In the genomic region with DNA sequence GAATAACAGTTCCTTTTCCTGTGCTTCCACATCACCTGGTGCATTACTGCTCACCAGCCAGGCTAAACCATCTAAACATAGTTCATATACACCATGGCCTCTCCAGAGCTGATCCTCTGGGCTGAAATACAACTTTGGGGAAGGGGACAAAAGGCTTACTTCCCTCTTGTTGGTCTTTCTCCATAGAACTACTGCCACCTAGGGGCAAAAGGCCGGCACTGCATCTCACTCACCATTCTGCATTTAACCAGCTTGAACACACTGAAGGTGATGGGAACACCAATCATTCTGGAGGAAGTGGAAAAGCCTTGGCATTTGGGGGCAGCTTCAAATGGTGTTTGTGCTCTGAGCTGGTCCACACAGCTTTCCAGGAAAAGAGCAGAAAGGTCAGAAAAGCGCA, we compare ENCODE assay signal across 8 mouse cellular contexts. TPM values are rescaled to one million over a fixed set of nuclear protein-coding genes. Genes with fewer than 3 reads are reported as not detected.
DNase-seq lines count a peak whose midpoint lies in the region; ATAC-seq and TF ChIP-seq lines count a peak whose summit lies in the region.

No protein-coding gene starts in this region.

- H3K4me2 ChIP-seq in lung, postnatal 0 days (replicated peaks; ENCODE audit: low read depth, low read length): no peak overlapping the region

- WGBS in bone marrow, adult 2 months: 35% methylated on average over 2 of the region's 2 CpGs
- WGBS in lung, postnatal 0 days: 26% methylated on average over 2 of the region's 2 CpGs

- no peaks in the 10 kb centered on the region for H3K27me3 ChIP-seq in lung, postnatal 0 days (replicated peaks; ENCODE audit: insufficient read depth, low read length)

- peak; percentile 82 for TF ChIP-seq CTCF in bone marrow, adult 2 months (IDR thresholded peaks at IDR 0.05; ENCODE audit: control insufficient read depth, insufficient read depth, low read length)
- TF ChIP-seq CTCF in embryonic fibroblast, embryonic 13.5 days (IDR thresholded peaks at IDR 0.05; ENCODE audit: borderline replicate concordance, insufficient read depth, low read length): peak; percentile 55; the same call in 1 of the 2 replicates
- TF ChIP-seq CTCF in lung, postnatal 0 days (IDR thresholded peaks at IDR 0.05): peak; percentile 97

- 0 out of 2 replicates have a peak, but pooled peaks cover 4% of the 10 kb centered on the region for H3K36me3 ChIP-seq in lung, postnatal 0 days (ENCODE audit: insufficient read depth, low read length)

- DNase-seq in ES-CJ7 (ENCODE audit: low read depth, low spot score): peak; percentile 95
- peak; percentile 88 to 92 for DNase-seq in heart, postnatal 10 days
- peak; percentile 69 to 86 for DNase-seq in layer of hippocampus, adult 8-10 months (ENCODE audit: low spot score in 2 of 2)
- peak; percentile 84 for DNase-seq in lung, postnatal 0 days (ENCODE audit: low spot score)
- DNase-seq in right cerebral cortex, adult 18-20 months: peak; percentile 79
- DNase-seq in urinary bladder, postnatal 14 days (ENCODE audit: low spot score): peak; percentile 83

- no peaks in the 10 kb centered on the region; the same call in 1 of the 2 replicates for H3K4me1 ChIP-seq in bone marrow, adult 2 months (ENCODE audit: control insufficient read depth, insufficient read depth, low read length)
- peaks cover 8% of the 10 kb centered on the region for H3K4me1 ChIP-seq in embryonic fibroblast, embryonic 13.5 days (ENCODE audit: control insufficient read depth, insufficient read depth, low read length)
- H3K4me1 ChIP-seq in lung, postnatal 0 days (ENCODE audit: insufficient read depth, low read depth, low read length): peaks cover 14% of the 10 kb centered on the region; the same call in 1 of the 2 replicates

- no peaks in the 10 kb centered on the region for H3K9me3 ChIP-seq in lung, postnatal 0 days (ENCODE audit: low read length)

- no peak overlapping the region for H3K9ac ChIP-seq in lung, postnatal 0 days (replicated peaks; ENCODE audit: low read depth)

- no peak for ATAC-seq in lung, postnatal 0 days

- no peak overlapping the region for H3K4me3 ChIP-seq in bone marrow, adult 2 months (replicated peaks; ENCODE audit: control insufficient read depth, low read depth, low read length)
- no peak overlapping the region for H3K4me3 ChIP-seq in embryonic fibroblast, embryonic 13.5 days (ENCODE audit: insufficient read depth, low read length)
- no peak overlapping the region for H3K4me3 ChIP-seq in lung, postnatal 0 days (ENCODE audit: low read depth, low read length)

- intact Hi-C loops in heart, postnatal 10 days (cut with DNase I): loop anchor here (2.0 to 5.0 kb wide), 2 partner anchors 70 to 130 kb away; a partner anchor contains a TSS

- TF ChIP-seq EP300 in lung, postnatal 0 days (IDR thresholded peaks at IDR 0.05): no peak

- TF ChIP-seq POLR2A in bone marrow, adult 2 months (IDR thresholded peaks at IDR 0.05; ENCODE audit: borderline replicate concordance, control insufficient read depth, low read depth, low read length): no peak
- no peak for TF ChIP-seq POLR2A in embryonic fibroblast, embryonic 13.5 days (IDR thresholded peaks at IDR 0.05; ENCODE audit: low read depth, low read length)

- H3K27ac ChIP-seq in bone marrow, adult 2 months (ENCODE audit: control insufficient read depth, insufficient read depth, low read depth, low read length, poor library complexity): no peak overlapping the region
- H3K27ac ChIP-seq in embryonic fibroblast, embryonic 13.5 days (ENCODE audit: insufficient read depth, low read length): no peak overlapping the region
- H3K27ac ChIP-seq in lung, postnatal 0 days (ENCODE audit: low read length): no peak overlapping the region

RNA-seq across cellular contexts. Expression of a gene that starts 2.5 kb away (rescaled TPM):
- 8.7 and 17.5 TPM in 2 replicates for polyA plus RNA-seq in bone marrow, adult 2 months (2011; ENCODE audit: insufficient read depth, insufficient read length, low replicate concordance, missing spikeins)
- 11.1 and 13.9 TPM in 2 replicates for polyA plus RNA-seq in embryonic fibroblast, embryonic 13.5 days (2011; ENCODE audit: insufficient read length, low read depth, missing spikeins)
- 1 to 10 TPM; 4.9 to 6.3 TPM for total RNA-seq in heart, postnatal 10 days (2021)
- total RNA-seq in layer of hippocampus, adult 8-10 months (2022): 10 to 100 TPM; 21.2 to 31.6 (median 24.3) TPM
- 4.3 and 4.9 TPM in 2 replicates for polyA plus RNA-seq in lung, postnatal 0 days (2015; fragmentation: Nextera tagmentation; extraction: Ambion mirVana)

RNA-seq across cellular contexts. Expression of a gene that starts 2.7 kb away (rescaled TPM):
- polyA plus RNA-seq in bone marrow, adult 2 months (2011; ENCODE audit: insufficient read depth, insufficient read length, low replicate concordance, missing spikeins): 21.7 and 28.5 TPM in 2 replicates
- 81.5 and 86.0 TPM in 2 replicates for polyA plus RNA-seq in embryonic fibroblast, embryonic 13.5 days (2011; ENCODE audit: insufficient read length, low read depth, missing spikeins)
- total RNA-seq in heart, postnatal 10 days (2021): 10 to 100 TPM; 71.1 to 83.2 TPM
- total RNA-seq in layer of hippocampus, adult 8-10 months (2022): 10 to 100 TPM; 69.3 to 80.9 (median 76.7) TPM
- polyA plus RNA-seq in lung, postnatal 0 days (2015; fragmentation: Nextera tagmentation; extraction: Ambion mirVana): 90.9 and 110 TPM in 2 replicates

RNA-seq across cellular contexts. Expression of a gene that starts 46.8 kb away (rescaled TPM):
- polyA plus RNA-seq in bone marrow, adult 2 months (2011; ENCODE audit: insufficient read depth, insufficient read length, low replicate concordance, missing spikeins): 46.5 and 48.3 TPM in 2 replicates
- polyA plus RNA-seq in embryonic fibroblast, embryonic 13.5 days (2011; ENCODE audit: insufficient read length, low read depth, missing spikeins): 62.9 and 73.5 TPM in 2 replicates
- total RNA-seq in heart, postnatal 10 days (2021): 100 to 1,000 TPM; 107 to 112 TPM
- 10 to 100 TPM; 65.1 to 80.9 (median 70.8) TPM for total RNA-seq in layer of hippocampus, adult 8-10 months (2022)
- 30.7 and 36.1 TPM in 2 replicates for polyA plus RNA-seq in lung, postnatal 0 days (2015; fragmentation: Nextera tagmentation; extraction: Ambion mirVana)
